Mouse (Mus musculus) MEL (cell line): ENCODE data around the gene Vps18. TPM values are rescaled to one million over a fixed set of nuclear protein-coding genes. Genes with fewer than 3 reads are reported as not detected.

Source experiments
- DNase-seq: peaks from one replicate; pipeline ENCODE4 v3.0.0; 2011; ENCODE audit warnings: low read depth, low spot score
- H3K27ac ChIP-seq: 2 replicates; pipeline ENCODE4 v1.5.1; 2012; ENCODE audit warnings: low read depth, mild to moderate bottlenecking, control low read depth, low read length, moderate library complexity; ENCODE audit not compliant: control insufficient read depth
- H3K27me3 ChIP-seq, 2 experiments: fragments of 150-350 bp in 1 of 2; sonication (generic) in 1 of 2; 2 replicates each; pipeline ENCODE4 v1.6.1; 2012; ENCODE audit warnings: low read length in 2 of 2, mild to moderate bottlenecking in 2 of 2, improper control_type of control experiment in 1 of 2, moderate library complexity in 1 of 2; ENCODE audit not compliant: insufficient read depth in 2 of 2, control insufficient read depth in 1 of 2
- H3K36me3 ChIP-seq, 2 experiments: 2 replicates each; pipeline ENCODE4 v1.6.1; 2012 to 2014; ENCODE audit warnings: low read length in 2 of 2, improper control_type of control experiment in 1 of 2, inconsistent platforms in 1 of 2, mild to moderate bottlenecking in 1 of 2; ENCODE audit not compliant: insufficient read depth in 2 of 2, control insufficient read depth in 1 of 2
- H3K4me1 ChIP-seq, 2 experiments: fragments of 150-350 bp in 1 of 2; sonication (generic) in 1 of 2; 2 replicates each; pipeline ENCODE4 v1.6.1; 2012; ENCODE audit warnings: low read length in 2 of 2, improper control_type of control experiment in 1 of 2, mild to moderate bottlenecking in 1 of 2; ENCODE audit not compliant: insufficient read depth in 2 of 2, control insufficient read depth in 1 of 2
- H3K4me3 ChIP-seq, 2 experiments: fragments of 150-350 bp in 1 of 2; sonication (generic) in 1 of 2; 2 replicates each; pipeline ENCODE4 v1.5.1; 2012; ENCODE audit warnings: low read depth in 2 of 2, low read length in 2 of 2, mild to moderate bottlenecking in 2 of 2, moderate library complexity in 2 of 2, control low read depth in 1 of 2, improper control_type of control experiment in 1 of 2; ENCODE audit not compliant: control insufficient read depth in 1 of 2, insufficient read depth in 1 of 2
- H3K79me2 ChIP-seq: 2 replicates; pipeline ENCODE4 v1.6.1; 2012; ENCODE audit warnings: mild to moderate bottlenecking, low read length, moderate library complexity; ENCODE audit not compliant: control insufficient read depth, poor library complexity, insufficient read depth
- H3K9ac ChIP-seq: 2 replicates; pipeline ENCODE4 v1.6.1; 2012; ENCODE audit warnings: low read depth, mild to moderate bottlenecking, control low read depth, low read length, moderate library complexity; ENCODE audit not compliant: control insufficient read depth, poor library complexity, severe bottlenecking
- H3K9me3 ChIP-seq: fragments of 150-350 bp; sonication (generic); replicated peaks from 2 replicates; pipeline ENCODE4 v1.6.1; 2012; ENCODE audit warnings: mild to moderate bottlenecking, low read length, improper control_type of control experiment, moderate library complexity; ENCODE audit not compliant: insufficient read depth
- BHLHE40 ChIP-seq: IDR thresholded peaks from 2 replicates; pipeline ENCODE4 v1.6.1; 2012; ENCODE audit warnings: low read depth, mild to moderate bottlenecking, inconsistent platforms, low read length, improper control_type of control experiment, borderline replicate concordance
- CHD2 ChIP-seq: IDR thresholded peaks from 2 replicates; pipeline ENCODE4 v1.6.1; 2011; ENCODE audit warnings: low read length, improper control_type of control experiment
- ELF1 ChIP-seq: IDR thresholded peaks from 2 replicates; pipeline ENCODE4 v1.6.1; 2014; ENCODE audit warnings: low read depth, mild to moderate bottlenecking, inconsistent platforms, low read length, improper control_type of control experiment, moderate library complexity
- GABPA ChIP-seq: IDR thresholded peaks from 2 replicates; pipeline ENCODE4 v1.6.1; 2012; ENCODE audit warnings: low read depth, mild to moderate bottlenecking, inconsistent platforms, low read length, improper control_type of control experiment, moderate library complexity
- HCFC1 ChIP-seq: IDR thresholded peaks from 2 replicates; pipeline ENCODE4 v1.6.1; 2012; ENCODE audit warnings: low read depth, mild to moderate bottlenecking, inconsistent platforms, low read length, improper control_type of control experiment, moderate library complexity
- KAT2A ChIP-seq: conservative IDR thresholded peaks from 2 replicates; pipeline ENCODE4 v1.6.1; 2012; ENCODE audit warnings: low read depth, low read length, improper control_type of control experiment, inconsistent platforms
- MEF2A ChIP-seq: IDR thresholded peaks from 2 replicates; pipeline ENCODE4 v1.6.1; 2014; ENCODE audit warnings: low read depth, mild to moderate bottlenecking, inconsistent platforms, low read length, improper control_type of control experiment; ENCODE audit not compliant: poor library complexity, insufficient replicate concordance, severe bottlenecking; ENCODE audit errors: extremely low read depth
- MXI1 ChIP-seq: IDR thresholded peaks from 2 replicates; pipeline ENCODE4 v1.6.1; 2011; ENCODE audit warnings: mild to moderate bottlenecking, low read depth, low read length, improper control_type of control experiment
- MYB ChIP-seq: IDR thresholded peaks from 2 replicates; pipeline ENCODE4 v1.6.1; 2011; ENCODE audit warnings: mild to moderate bottlenecking, low read depth, low read length, improper control_type of control experiment
- NELFE ChIP-seq: IDR thresholded peaks from 2 replicates; pipeline ENCODE4 v1.6.1; 2011; ENCODE audit warnings: low read depth, low read length, improper control_type of control experiment
- NRF1 ChIP-seq: IDR thresholded peaks from 2 replicates; pipeline ENCODE4 v1.6.1; 2014; ENCODE audit warnings: low read depth, mild to moderate bottlenecking, inconsistent platforms, low read length, improper control_type of control experiment, moderate library complexity; ENCODE audit not compliant: poor library complexity, insufficient read depth, severe bottlenecking
- POLR2AphosphoS2 ChIP-seq: IDR thresholded peaks from 2 replicates; pipeline ENCODE4 v1.6.1; 2011; ENCODE audit warnings: low read length, improper control_type of control experiment
- POLR2AphosphoS5 ChIP-seq: IDR thresholded peaks from 2 replicates; pipeline ENCODE4 v1.6.1; 2012; ENCODE audit warnings: low read depth, borderline replicate concordance, mild to moderate bottlenecking, inconsistent platforms, low read length, moderate library complexity, mixed read lengths
- RAD21 ChIP-seq: IDR thresholded peaks from 2 replicates; pipeline ENCODE4 v1.6.1; 2011; ENCODE audit warnings: mild to moderate bottlenecking, low read depth, low read length, improper control_type of control experiment
- SIN3A ChIP-seq: IDR thresholded peaks from 2 replicates; pipeline ENCODE4 v1.6.1; 2012; ENCODE audit warnings: low read length, improper control_type of control experiment, inconsistent platforms
- SMC3 ChIP-seq: IDR thresholded peaks from 2 replicates; pipeline ENCODE4 v1.6.1; 2011; ENCODE audit warnings: low read depth, low read length, improper control_type of control experiment
- TBP ChIP-seq: IDR thresholded peaks from 2 replicates; pipeline ENCODE4 v1.8.0; 2011; ENCODE audit warnings: low read depth, low read length, improper control_type of control experiment
- UBTF ChIP-seq: IDR thresholded peaks from 2 replicates; pipeline ENCODE4 v1.6.1; 2012; ENCODE audit warnings: low read depth, mild to moderate bottlenecking, inconsistent platforms, low read length, improper control_type of control experiment, moderate library complexity, borderline replicate concordance; ENCODE audit not compliant: insufficient read depth
- USF2 ChIP-seq, 2 experiments: IDR thresholded peaks; 2 replicates each; pipeline ENCODE4 v1.6.1; 2011 to 2012; ENCODE audit warnings: improper control_type of control experiment in 2 of 2, low read length in 2 of 2, borderline replicate concordance in 1 of 2, inconsistent platforms in 1 of 2, low read depth in 1 of 2, mild to moderate bottlenecking in 1 of 2; ENCODE audit not compliant: insufficient read depth in 1 of 2
- ZC3H11A ChIP-seq: IDR thresholded peaks from 2 replicates; pipeline ENCODE4 v1.6.1; 2012; ENCODE audit warnings: low read depth, mild to moderate bottlenecking, inconsistent platforms, low read length, improper control_type of control experiment
- ZKSCAN1 ChIP-seq: IDR thresholded peaks from 2 replicates; pipeline ENCODE4 v1.6.1; 2012; ENCODE audit warnings: low read depth, mild to moderate bottlenecking, inconsistent platforms, low read length, improper control_type of control experiment, moderate library complexity
- ZMIZ1 ChIP-seq: IDR thresholded peaks from 2 replicates; pipeline ENCODE4 v1.6.1; 2012; ENCODE audit warnings: low read depth, mild to moderate bottlenecking, inconsistent platforms, low read length, improper control_type of control experiment, moderate library complexity
- ZNF384 ChIP-seq: IDR thresholded peaks from 2 replicates; pipeline ENCODE4 v1.6.1; 2012; ENCODE audit warnings: low read depth, mild to moderate bottlenecking, inconsistent platforms, low read length, improper control_type of control experiment
- polyA plus RNA-seq, 2 experiments: library from polyadenylated mRNA; stranded (reverse) in 1 of 2; unstranded in 1 of 2; fragments of >175 nt in 1 of 2; fragments of >200 nt in 1 of 2; gene quantifications; 2 replicates each; pipeline versions ENCODE4 v1.2.1 to v1.2.4; 2012; ENCODE audit warnings: low replicate concordance in 2 of 2, low read depth in 1 of 2; ENCODE audit not compliant: insufficient read length in 2 of 2, insufficient read depth in 1 of 2, missing spikeins in 1 of 2
- total RNA-seq: library from RNA; depleted of rRNA; stranded (reverse); fragments of 300-350 nt; gene quantifications from 2 replicates; pipeline ENCODE4 v1.2.3, GENCODE M21; 2012

Gene Vps18
- total and polyA plus RNA-seq, 3 experiments: 28.0 to 30.4 TPM; not detected in 1

DNA sequence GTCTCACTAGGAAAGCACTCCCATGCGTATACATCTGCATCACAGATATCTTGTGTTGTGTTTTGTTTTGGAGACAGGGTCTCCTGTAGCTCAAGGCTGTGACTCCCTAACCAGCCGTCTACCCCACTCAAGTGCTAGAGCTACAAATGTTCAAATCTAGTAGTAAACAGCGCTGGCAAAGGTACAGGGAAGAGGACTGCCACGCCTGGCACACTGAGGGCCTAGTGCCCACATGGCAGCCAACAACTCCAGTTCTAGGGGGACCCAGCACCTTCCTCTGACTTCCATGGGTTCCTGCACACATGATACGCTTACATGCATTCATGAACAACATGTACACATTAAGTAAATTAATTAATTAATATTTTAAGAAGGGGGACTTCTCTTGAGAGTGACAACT is 3.7 kb downstream of the Vps18 start:
- no peak overlapping the region for H3K27ac ChIP-seq
- no peaks in the 10 kb centered on the region for H3K9me3 ChIP-seq
- no peak for DNase-seq
- H3K27me3 ChIP-seq: no peaks in the 10 kb centered on the region
- peaks cover 0 to 7% of the 10 kb centered on the region in 2 experiments; a peak in 2 of 4 replicates for H3K36me3 ChIP-seq
- H3K4me1 ChIP-seq: peaks cover 0 to 7% of the 10 kb centered on the region in 2 experiments; a peak in 1 of 4 replicates
- H3K79me2 ChIP-seq: peaks cover 37% of the 10 kb centered on the region
- H3K4me3 ChIP-seq: no peak overlapping the region
- TF ChIP-seq TBP: no peak
- no peak for TF ChIP-seq SMC3
- TF ChIP-seq SIN3A: no peak
- TF ChIP-seq ELF1: no peak
- no peak for TF ChIP-seq ZC3H11A
- no peak for TF ChIP-seq MEF2A
- TF ChIP-seq RAD21: no peak
- H3K9ac ChIP-seq: no peak overlapping the region

DNA sequence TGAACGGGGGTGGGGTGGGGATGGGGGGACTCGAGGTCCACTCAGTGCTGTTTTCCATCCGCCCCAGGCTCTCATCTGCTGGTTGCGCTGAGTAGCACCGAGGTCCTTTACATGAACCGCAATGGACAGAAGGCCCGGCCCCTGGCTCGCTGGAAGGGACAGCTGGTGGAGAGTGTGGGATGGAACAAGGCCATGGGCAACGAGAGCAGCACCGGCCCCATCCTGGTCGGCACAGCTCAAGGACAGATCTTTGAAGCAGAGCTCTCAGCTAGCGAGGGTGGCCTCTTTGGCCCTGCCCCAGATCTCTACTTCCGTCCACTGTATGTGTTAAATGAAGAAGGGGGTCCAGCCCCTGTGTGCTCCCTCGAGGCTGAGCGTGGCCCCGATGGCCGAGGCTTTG is 4.3 kb downstream of the Vps18 start:
- H3K4me3 ChIP-seq: no peak overlapping the region
- peaks cover 0 to 7% of the 10 kb centered on the region in 2 experiments; a peak in 1 of 4 replicates for H3K4me1 ChIP-seq
- no peaks in the 10 kb centered on the region for H3K9me3 ChIP-seq
- H3K36me3 ChIP-seq: peaks cover 0 to 7% of the 10 kb centered on the region in 2 experiments; a peak in 2 of 4 replicates
- TF ChIP-seq HCFC1 (no peak), CHD2 (no peak), ELF1 (no peak), NRF1 (no peak), SMC3 (no peak), MXI1 (no peak), POLR2AphosphoS5 (no peak), POLR2AphosphoS2 (no peak), UBTF (no peak)
- no peak overlapping the region for H3K27ac ChIP-seq
- peaks cover 37% of the 10 kb centered on the region for H3K79me2 ChIP-seq
- H3K27me3 ChIP-seq: no peaks in the 10 kb centered on the region
- no peak overlapping the region for H3K9ac ChIP-seq
- DNase-seq: no peak

DNA sequence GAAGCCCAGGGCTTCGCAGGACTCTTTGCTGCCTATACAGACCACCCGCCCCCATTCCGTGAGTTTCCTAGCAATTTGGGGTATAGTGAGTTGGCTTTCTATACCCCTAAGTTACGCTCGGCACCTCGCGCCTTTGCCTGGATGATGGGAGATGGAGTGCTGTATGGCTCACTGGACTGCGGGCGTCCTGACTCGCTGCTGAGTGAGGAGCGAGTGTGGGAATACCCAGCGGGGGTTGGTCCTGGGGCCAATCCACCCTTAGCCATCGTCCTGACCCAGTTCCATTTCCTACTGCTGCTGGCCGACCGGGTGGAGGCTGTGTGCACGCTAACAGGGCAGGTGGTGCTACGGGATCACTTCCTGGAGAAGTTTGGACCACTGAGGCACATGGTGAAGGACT is 4.8 kb downstream of the Vps18 start:
- H3K9ac ChIP-seq: no peak overlapping the region
- no peak overlapping the region for H3K27ac ChIP-seq
- H3K79me2 ChIP-seq: peaks cover 37% of the 10 kb centered on the region
- peaks cover 0 to 7% of the 10 kb centered on the region in 2 experiments; a peak in 1 of 4 replicates for H3K36me3 ChIP-seq
- H3K9me3 ChIP-seq: no peaks in the 10 kb centered on the region
- H3K27me3 ChIP-seq: no peaks in the 10 kb centered on the region
- H3K4me3 ChIP-seq: no peak overlapping the region
- DNase-seq: no peak
- H3K4me1 ChIP-seq: peaks cover 0 to 7% of the 10 kb centered on the region in 2 experiments; a peak in 1 of 4 replicates
- no peak for TF ChIP-seq POLR2AphosphoS5
- TF ChIP-seq ZC3H11A: no peak
- no peak for TF ChIP-seq ZMIZ1
- no peak for TF ChIP-seq ZNF384
- no peak for TF ChIP-seq USF2 (IDR thresholded peaks at IDR 0.05; ENCODE audit: borderline replicate concordance in 1 of 2, insufficient read depth in 1 of 2, low read depth in 1 of 2, low read length in 2 of 2)
- no peak for TF ChIP-seq GABPA
- TF ChIP-seq NELFE: no peak
- no peak for TF ChIP-seq KAT2A
- TF ChIP-seq BHLHE40: no peak
- no peak for TF ChIP-seq MYB
- TF ChIP-seq POLR2AphosphoS2: no peak
- no peak for TF ChIP-seq SMC3
- no peak for TF ChIP-seq ZKSCAN1
